Mouse (Mus musculus) yolk sac, embryonic 10.5 days (tissue): Measurements from ENCODE around the gene Brpf3.

Experiments
- DNase-seq: peaks from one replicate; pipeline ENCODE4 v3.0.0-alpha.2; 2017; ENCODE audit warnings: low spot score

Gene Brpf3

DNA sequence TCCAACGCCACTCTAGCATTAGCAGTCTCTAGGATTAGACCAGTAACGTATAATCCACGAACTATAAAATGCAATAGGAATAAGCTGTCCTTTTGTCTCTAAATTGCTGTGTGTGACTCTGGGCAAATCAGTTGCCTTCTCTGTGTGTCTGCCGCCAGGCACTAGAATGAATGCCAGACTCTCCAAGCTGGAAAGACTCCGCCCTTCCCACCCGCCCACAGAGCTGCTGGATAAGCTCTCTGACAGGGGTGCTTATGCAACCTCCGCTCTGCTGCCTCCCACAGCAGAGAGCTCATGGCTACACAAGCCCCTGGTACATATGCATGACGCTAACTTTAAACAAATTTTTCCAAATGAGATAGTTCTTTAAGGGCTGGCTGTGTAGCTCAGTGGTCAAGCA lies 74.4 kb downstream of the Brpf3 start:
- DNase-seq, result peak; percentile 72

DNA sequence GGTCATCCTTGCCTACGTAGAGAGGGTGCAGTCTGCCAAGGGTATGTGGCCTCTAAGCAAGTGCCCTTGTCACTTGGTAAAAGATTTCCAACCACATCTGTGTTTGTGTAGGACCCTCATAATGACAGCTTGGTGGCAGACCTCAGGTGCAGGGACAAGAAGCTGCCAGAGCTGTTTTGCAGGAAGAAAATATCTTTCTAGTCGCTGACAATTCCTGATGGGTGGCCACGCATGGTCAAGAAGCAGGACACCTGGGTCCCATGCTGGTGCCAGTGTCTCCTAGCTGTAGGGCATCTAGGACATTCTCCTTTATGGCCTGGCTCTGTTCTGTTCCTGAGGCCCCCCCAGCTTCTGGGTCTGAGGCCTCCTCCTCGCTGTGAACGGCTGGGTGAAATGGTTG lies 75.4 kb downstream of the Brpf3 start:
- no peak for DNase-seq

DNA sequence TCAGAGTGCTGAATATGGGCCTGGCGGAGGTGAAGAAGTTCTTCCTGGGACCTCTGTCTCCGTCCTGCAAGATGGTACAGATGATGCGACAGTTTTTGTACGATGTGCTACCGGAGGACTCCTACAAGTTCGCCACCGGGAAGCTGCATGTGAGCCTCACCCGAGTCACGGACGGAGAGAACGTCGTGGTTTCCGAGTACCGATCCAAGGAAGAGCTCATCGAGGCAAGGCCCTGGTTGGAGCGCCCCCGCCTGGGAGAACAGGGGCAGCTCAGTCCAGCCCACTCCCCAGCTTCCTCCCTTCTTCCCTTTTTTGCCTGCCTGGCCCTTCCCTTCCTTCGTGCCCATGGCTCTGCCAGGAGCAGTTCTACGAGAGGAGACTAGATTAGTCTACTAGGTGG lies 75.9 kb downstream of the Brpf3 start:
- no peak for DNase-seq

DNA sequence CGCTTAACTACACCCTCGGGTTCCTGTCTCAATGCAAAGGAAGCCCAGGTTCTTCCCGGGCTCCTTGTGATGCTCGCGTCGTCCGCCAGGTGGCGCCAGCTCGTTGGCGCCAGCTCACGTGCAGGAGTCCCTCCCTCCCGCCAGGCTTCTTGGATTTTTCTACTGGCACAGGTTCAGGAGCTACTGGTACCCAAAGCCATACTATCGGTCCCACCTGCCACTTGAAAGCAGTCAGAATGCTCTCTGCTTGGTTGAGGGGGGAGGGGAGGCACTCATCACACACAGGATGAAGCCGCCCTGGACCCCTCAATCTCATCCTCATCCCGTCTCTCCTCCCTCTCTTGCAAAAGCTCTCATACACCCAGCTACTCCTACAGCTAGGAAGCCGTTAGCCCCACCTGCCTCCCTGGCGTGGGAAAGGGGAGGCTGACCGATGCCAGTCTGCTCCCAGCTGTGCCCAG lies 79.1 kb downstream of the Brpf3 start:
- DNase-seq, result peak; percentile 67

DNA sequence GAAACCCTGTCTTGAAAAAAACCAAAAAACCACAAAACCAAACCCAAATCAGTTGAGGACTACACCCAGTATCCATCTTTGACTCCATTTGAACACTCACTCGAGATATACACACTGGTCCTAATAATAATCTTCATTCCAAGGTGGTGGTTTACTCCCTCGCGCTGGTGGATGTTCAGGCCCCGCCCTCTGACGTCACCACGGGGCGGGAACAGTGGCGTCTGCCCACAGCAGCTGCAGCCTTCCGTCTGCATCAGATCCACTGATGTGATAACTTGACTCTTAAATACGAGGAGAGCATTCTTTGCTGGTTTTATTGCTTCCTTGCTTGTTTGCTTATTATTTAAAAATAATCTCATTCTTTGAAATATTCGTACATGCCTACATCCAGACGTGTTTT lies 81.4 kb downstream of the Brpf3 start:
- peak; percentile 49 for DNase-seq

DNA sequence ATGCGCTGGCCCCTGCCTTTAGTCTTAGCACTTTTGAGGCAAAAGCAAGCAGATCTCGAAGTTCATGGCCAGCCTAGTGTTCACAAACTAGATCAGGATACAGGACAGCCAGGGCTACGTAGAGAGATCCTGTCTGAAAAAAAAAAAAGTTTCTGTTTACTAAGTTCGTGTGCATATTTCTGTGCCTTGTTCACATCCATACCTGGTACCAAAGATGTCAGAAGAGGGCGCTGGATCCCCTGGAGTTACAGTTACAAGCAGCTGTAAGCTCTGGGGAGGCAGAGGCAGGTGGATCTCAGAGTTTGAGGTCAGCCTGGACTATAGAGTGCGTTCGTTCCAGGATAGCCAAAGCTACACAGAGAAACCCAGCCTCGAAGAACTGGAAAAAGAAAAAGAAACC lies 81.9 kb downstream of the Brpf3 start:
- DNase-seq, result no peak

DNA sequence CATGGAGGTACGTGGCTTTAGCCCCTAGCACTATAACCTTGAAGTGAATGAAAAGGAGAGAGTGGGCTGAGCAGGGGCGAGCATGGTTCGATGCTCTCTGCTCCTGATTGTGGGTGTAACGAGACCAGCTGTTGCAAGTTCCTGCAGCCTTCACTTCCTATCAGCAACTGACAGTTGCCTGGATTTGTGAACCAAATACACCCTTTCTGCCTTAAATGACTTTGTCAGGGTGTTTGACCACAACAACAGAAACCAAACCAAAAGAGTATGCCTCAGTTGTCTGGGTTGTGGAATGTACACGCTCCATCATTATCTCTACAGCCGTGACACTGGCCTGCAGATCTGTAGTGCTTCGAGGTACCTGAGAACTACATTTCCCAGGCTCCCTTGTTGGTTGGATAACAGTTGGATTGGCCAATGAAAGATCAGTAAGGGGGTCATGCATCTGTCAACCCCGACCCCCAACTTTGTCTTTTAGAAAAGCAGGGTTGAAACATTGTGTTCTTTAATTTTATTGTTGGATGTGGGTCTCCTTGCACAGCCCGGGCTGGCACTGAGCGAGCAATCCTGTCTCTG lies 83.1 kb downstream of the Brpf3 start:
- DNase-seq, result no peak

DNA sequence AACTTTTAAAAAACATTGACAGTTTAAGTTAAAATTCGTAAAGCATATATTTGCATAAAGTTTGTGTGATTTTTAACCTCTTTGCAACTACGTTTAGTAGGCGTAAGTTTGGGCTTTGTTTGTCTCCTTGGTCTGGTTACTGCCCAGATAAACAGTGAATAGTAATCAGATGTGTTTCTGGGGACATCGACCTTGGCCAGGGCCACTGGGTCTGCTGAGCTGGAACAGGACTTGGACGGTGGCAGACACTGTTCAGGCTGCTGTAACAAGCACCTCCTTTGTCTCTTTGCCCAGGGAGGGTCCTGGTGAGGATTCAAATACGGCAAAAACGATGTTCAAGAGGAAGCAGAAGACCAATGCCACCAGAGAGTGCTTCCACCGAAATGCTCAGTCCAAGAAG lies 84.3 kb downstream of the Brpf3 start:
- no peak for DNase-seq

DNA sequence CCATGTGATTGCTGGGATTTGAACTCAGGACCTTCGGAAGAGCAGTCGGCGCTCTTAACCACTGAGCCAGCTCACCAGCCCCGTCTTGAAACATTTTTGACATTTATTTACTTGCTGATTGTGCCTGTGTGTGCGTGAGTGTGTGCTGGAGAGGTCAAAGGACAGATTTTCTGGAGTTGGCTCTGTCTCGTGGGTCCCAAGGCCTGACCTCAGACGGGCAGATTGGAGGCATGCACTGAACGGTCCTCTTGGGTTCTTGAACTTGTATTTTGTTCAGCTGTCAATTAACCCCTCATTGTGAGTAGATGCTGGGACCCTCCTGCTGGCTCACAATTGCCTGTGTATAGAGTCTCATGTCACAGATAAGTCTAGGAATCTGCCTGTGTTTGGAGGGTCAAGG lies 85.4 kb downstream of the Brpf3 start:
- DNase-seq, result peak; percentile 61
